Mouse (Mus musculus) midbrain, postnatal 0 days (tissue): ENCODE results near the gene Rara. TPM values are rescaled to one million over a fixed set of nuclear protein-coding genes. Genes with fewer than 3 reads are reported as not detected.

Experiments
- ATAC-seq: fragments of 200-750 bp; cut with Nextera tagmentation; 2 replicates; pipeline ENCODE4 v1.8.0; 2017; ENCODE audit warnings: moderate number of reproducible peaks, mild to moderate bottlenecking, moderate TSS enrichment, moderate library complexity; ENCODE audit not compliant: low FRiP score
- DNase-seq: peaks from one replicate; pipeline ENCODE4 v3.0.0-alpha.2; 2015; ENCODE audit warnings: low spot score
- H3K27ac ChIP-seq: fragments of 300-500 bp; sonication (generic); 2 replicates; pipeline ENCODE4 v1.5.1; 2014; ENCODE audit warnings: low read depth, mild to moderate bottlenecking, low read length, mixed read lengths
- H3K27me3 ChIP-seq: fragments of 300-500 bp; sonication (generic); 2 replicates; pipeline ENCODE4 v1.6.1; 2014; ENCODE audit warnings: low read length, control low read depth, mixed read lengths; ENCODE audit not compliant: insufficient read depth
- H3K36me3 ChIP-seq: fragments of 300-500 bp; sonication (generic); 2 replicates; pipeline ENCODE4 v1.6.1; 2014; ENCODE audit warnings: low read length, control low read depth, mixed read lengths; ENCODE audit not compliant: insufficient read depth
- H3K4me1 ChIP-seq: fragments of 300-500 bp; sonication (generic); 2 replicates; pipeline ENCODE4 v1.6.1; 2014; ENCODE audit warnings: mild to moderate bottlenecking, control low read depth, antibody characterized with exemption, low read length, mixed read lengths; ENCODE audit not compliant: insufficient read depth
- H3K4me2 ChIP-seq: fragments of 300-500 bp; sonication (generic); 2 replicates; pipeline ENCODE4 v1.6.1; 2014; ENCODE audit warnings: low read depth, mild to moderate bottlenecking, low read length, mixed read lengths; ENCODE audit not compliant: poor library complexity, severe bottlenecking
- H3K4me3 ChIP-seq: fragments of 300-500 bp; sonication (generic); 2 replicates; pipeline ENCODE4 v1.5.1; 2014; ENCODE audit warnings: low read depth, mild to moderate bottlenecking, low read length, moderate library complexity
- H3K9ac ChIP-seq: fragments of 300-500 bp; sonication (generic); replicated peaks from 2 replicates; pipeline ENCODE4 v1.6.1; 2014; ENCODE audit warnings: mild to moderate bottlenecking, low read length, moderate library complexity, mixed read lengths; ENCODE audit not compliant: poor library complexity, severe bottlenecking
- H3K9me3 ChIP-seq: fragments of 300-500 bp; sonication (generic); 2 replicates; pipeline ENCODE4 v1.6.1; 2016; ENCODE audit warnings: low read length, control low read depth
- CTCF ChIP-seq: IDR thresholded peaks from 2 replicates; pipeline ENCODE4 v1.5.1; 2016; ENCODE audit warnings: antibody characterized with exemption, mild to moderate bottlenecking
- WGBS: fragments of 180-500 bp; shearing (Covaris S2); extraction: QIAGEN DNeasy Blood & Tissue Kit; methylation state at CpG from one replicate; pipeline ENCODE4 v1.1.7; 2014; 5-methylcytosine and 5-hydroxymethylcytosine counted together
- polyA plus RNA-seq: library from polyadenylated mRNA; unstranded; fragments of >200 nt; fragmentation: Nextera tagmentation; extraction: Ambion mirVana; gene quantifications from 2 replicates; pipeline ENCODE4 v1.2.1, GENCODE M21; 2015
- total RNA-seq: library from RNA; depleted of rRNA; stranded (reverse); fragments of >200 nt; gene quantifications from 2 replicates; pipeline ENCODE4 v1.2.3, GENCODE M21; 2014

Gene Rara
- total and polyA plus RNA-seq, 2 experiments from 2014 or later, result 8.2 to 20.4 TPM

DNA sequence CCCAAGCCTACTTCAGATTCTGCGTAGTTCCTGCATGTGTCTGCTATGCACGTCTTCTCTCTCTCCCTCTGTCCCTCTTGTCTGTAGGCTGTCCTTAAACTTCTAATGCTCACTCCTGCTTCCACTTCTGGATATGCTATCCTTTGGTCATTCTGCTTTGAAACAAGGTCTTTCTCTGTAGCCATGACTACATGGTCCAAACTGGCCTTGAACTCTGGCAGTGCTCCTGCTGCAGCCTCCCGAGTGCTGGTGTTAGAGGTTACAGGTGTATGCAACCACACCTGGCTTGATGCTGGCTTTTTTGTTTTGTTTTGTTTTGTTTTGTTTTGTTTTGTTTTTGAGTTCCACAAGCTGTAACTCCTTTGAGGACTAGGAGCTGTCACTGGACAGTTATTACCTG is 6.7 kb downstream of the Rara start:
- Histone ChIP-seq H3K9me3 (no peaks in the 10 kb centered on the region), H3K4me2 (no peak overlapping the region), H3K27ac (no peak overlapping the region), H3K4me3 (no peak overlapping the region), H3K9ac (no peak overlapping the region), H3K36me3 (no peaks in the 10 kb centered on the region), H3K27me3 (0 out of 2 replicates have a peak, but pooled peaks cover 3% of the 10 kb centered on the region), H3K4me1 (peaks cover 21% of the 10 kb centered on the region; the same call in 1 of the 2 replicates)
- ATAC-seq (no peak), DNase-seq (no peak)
- 88% methylated on average over 3 of the region's 3 CpGs for WGBS
- TF ChIP-seq CTCF, result no peak

DNA sequence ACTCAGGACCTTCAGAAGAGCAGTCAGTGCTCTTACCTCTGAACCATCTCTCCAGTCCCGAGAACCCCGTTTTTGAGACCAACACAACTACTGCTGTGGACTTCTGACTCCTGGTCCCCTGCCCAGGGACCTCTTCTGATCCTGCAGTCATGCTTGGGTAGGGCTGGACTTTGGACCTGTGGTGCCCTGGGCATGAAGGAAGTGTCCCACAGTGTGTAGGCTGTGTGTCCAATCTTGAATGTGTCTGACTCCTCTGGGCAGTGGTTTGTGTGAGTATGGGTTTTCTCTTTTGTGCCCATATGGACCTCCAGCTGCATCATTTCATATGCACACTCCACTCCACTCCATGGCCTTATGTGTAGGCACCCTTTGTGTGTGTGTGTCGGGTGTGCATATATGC is 7.5 kb downstream of the Rara start:
- DNase-seq (no peak), ATAC-seq (no peak)
- TF ChIP-seq CTCF, result no peak
- Histone ChIP-seq H3K27me3 (0 out of 2 replicates have a peak, but pooled peaks cover 3% of the 10 kb centered on the region), H3K36me3 (no peaks in the 10 kb centered on the region), H3K27ac (no peak overlapping the region), H3K9me3 (no peaks in the 10 kb centered on the region), H3K4me3 (no peak overlapping the region), H3K9ac (no peak overlapping the region), H3K4me2 (no peak overlapping the region), H3K4me1 (peaks cover 13% of the 10 kb centered on the region; the same call in 1 of the 2 replicates)
- 91% methylated on average over 3 of the region's 3 CpGs for WGBS

DNA sequence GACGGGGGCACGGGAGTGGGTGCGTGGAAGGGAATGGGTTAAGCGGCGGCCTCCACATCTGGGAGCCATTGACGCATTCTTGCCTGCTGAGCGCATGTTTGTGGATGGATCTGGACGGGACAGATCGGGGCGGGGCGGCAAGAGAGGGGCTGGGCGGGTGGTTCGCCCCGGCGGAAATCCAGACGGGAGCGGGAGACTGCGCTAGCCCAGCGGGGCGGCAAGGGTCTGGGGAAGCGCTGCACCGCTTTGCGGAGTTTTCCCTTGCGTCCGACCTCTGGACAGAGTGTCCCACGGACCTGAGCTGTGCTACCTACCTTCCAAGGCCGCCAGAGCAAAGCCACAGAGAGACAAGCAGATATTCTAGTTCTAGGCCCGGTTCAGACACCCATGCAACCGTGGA is 8.6 kb downstream of the Rara start:
- TF ChIP-seq CTCF, result no peak
- WGBS, result 7% methylated on average over 29 of the region's 29 CpGs
- no peak for ATAC-seq

DNA sequence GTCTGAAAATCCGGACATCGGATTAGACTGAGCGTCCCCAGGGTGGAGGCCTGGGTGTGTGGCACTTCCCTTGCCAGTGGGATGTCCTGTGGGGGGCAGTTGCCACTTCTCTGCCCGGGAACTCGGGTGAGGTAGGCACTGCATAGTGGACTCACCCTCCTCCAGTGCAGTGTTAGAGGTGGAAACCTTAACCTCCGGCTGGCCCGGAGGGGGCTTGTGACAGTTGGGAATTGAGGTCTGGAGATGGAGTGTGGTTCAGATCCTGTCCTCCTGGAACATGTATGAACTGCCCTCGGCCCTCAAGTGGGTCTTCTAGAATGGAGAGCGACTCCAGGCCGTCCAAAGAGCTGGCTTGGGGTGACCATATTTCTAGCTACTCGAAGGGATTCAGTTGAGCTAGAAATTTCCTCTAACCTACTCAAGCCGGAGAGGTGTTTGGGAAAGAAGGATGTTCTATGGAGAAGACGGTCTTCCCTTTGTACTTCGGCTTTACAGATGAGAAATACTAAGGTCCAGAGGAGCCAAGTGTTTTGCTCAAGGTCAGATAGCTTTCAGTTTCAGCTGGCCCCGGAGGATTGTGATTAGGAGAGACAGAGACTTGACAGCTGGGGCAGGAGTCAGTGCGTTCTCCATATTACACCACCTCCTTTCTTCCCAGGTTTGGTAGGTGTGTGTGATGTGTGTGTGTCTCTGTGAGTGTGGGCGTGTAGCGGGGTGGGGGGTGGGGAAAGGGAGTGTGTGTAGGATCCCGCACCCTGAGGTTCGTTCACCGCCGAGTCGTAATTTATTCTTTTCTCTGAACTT is 9.2 kb downstream of the Rara start:
- no peaks in the 10 kb centered on the region for H3K36me3 ChIP-seq
- no peak for TF ChIP-seq CTCF
- DNase-seq (no peak), ATAC-seq (no peak)
- no peak overlapping the region; the same call in 1 of the 2 replicates for H3K27ac ChIP-seq
- H3K4me1 ChIP-seq, result peaks cover 17% of the 10 kb centered on the region; the same call in 1 of the 2 replicates
- H3K9ac ChIP-seq, result peak overlapping the region; percentile 61
- no peaks in the 10 kb centered on the region for H3K9me3 ChIP-seq
- H3K4me2 ChIP-seq, result peak overlapping the region; percentile 87
- H3K4me3 ChIP-seq, result peak overlapping the region; percentile 56
- 4% methylated on average over 23 of the region's 23 CpGs for WGBS
- 0 out of 2 replicates have a peak, but pooled peaks cover 3% of the 10 kb centered on the region for H3K27me3 ChIP-seq

More for the DNA sequence above, 8.6 kb downstream of the Rara start:
- H3K9ac ChIP-seq, result no peak overlapping the region; the same call in 1 of the 2 replicates
- peak overlapping the region; percentile 87 for H3K4me2 ChIP-seq
- no peak for DNase-seq
- H3K4me3 ChIP-seq, result peak overlapping the region; percentile 56; the same call in 1 of the 2 replicates
- 0 out of 2 replicates have a peak, but pooled peaks cover 3% of the 10 kb centered on the region for H3K27me3 ChIP-seq
- H3K36me3 ChIP-seq, result no peaks in the 10 kb centered on the region
- H3K9me3 ChIP-seq, result no peaks in the 10 kb centered on the region
- peaks cover 18% of the 10 kb centered on the region; the same call in 1 of the 2 replicates for H3K4me1 ChIP-seq
- no peak overlapping the region for H3K27ac ChIP-seq

DNA sequence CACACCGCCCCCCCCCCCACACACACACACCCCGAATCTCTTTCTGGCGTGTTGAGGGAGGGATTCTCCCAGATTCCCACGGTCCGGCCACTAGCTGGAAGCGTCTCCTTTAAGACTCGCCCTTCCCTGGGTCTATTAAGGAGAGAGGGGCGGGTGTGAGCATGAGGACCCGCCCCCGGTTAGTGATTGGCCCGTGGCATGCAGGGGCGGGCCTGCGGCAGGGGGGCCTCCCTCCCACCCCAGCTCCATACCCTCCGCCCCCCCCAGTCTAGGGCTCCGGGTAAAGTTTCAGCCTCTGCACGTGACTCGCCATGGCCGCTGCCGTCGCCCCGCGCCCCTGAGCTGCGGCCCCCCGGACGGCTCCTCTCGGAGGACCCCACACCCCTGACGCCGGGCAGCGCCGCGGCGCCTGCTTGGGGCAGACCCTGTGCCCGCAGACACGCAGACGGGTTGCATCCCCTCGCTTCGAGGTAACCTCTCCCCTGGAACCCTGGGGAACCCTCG is 9.8 kb downstream of the Rara start:
- ATAC-seq (peak; percentile 86), DNase-seq (peak; percentile 93)
- peak overlapping the region; percentile 61 for H3K9ac ChIP-seq
- no peaks in the 10 kb centered on the region for H3K9me3 ChIP-seq
- peak overlapping the region; percentile 56 for H3K4me3 ChIP-seq
- 2% methylated on average over 30 of the region's 38 CpGs for WGBS
- H3K36me3 ChIP-seq, result no peaks in the 10 kb centered on the region
- 0 out of 2 replicates have a peak, but pooled peaks cover 3% of the 10 kb centered on the region for H3K27me3 ChIP-seq
- TF ChIP-seq CTCF, result no peak
- H3K4me1 ChIP-seq, result peaks cover 14% of the 10 kb centered on the region; the same call in 1 of the 2 replicates
- peak overlapping the region; percentile 26 for H3K27ac ChIP-seq
- peak overlapping the region; percentile 87 for H3K4me2 ChIP-seq
